Mouse (Mus musculus) activated CD4-positive, CD25-positive, alpha-beta regulatory T cell, adult 4 months (primary cell): Measurements from ENCODE around the gene Zfp446. TPM values are rescaled to one million over a fixed set of nuclear protein-coding genes. Genes with fewer than 3 reads are reported as not detected.

Experiments
- ATAC-seq: one replicate; pipeline ENCODE4 v1.8.0; 2017
- polyA plus RNA-seq, 2 experiments: library from polyadenylated mRNA; unstranded; fragments of 100-300 nt; shearing (Covaris generic); gene quantifications; one replicate each; pipeline ENCODE4 v1.2.1; 2017

The Zfp446 gene
- polyA plus RNA-seq, 2 experiments from 2014 or later, result 2.6 to 3.3 TPM

GRCm38 (mm10) chr7:12987409-12988189 lies 10.0 kb downstream of the Zfp446 start:
- ATAC-seq, result no peak

- no peak for ATAC-seq
These were observed 14.6 kb downstream of the Zfp446 start for GRCm38 (mm10) chr7:12992222-12992621.

- ATAC-seq, result no peak
These were observed 15.5 kb downstream of the Zfp446 start for GRCm38 (mm10) chr7:12993148-12993547.

- no peak for ATAC-seq
These were observed 18.2 kb downstream of the Zfp446 start for GRCm38 (mm10) chr7:12995862-12996261.

- ATAC-seq, result no peak
These were observed 19.6 kb downstream of the Zfp446 start for GRCm38 (mm10) chr7:12997230-12997629.

GRCm38 (mm10) chr7:12998053-12998452 lies 20.4 kb downstream of the Zfp446 start, which contains the start of gene Slc27a5:
Gene Slc27a5, minus strand, starts transcription at chr7:12998192.
- ATAC-seq, result no peak

- no peak for ATAC-seq
These were observed 21.2 kb downstream of the Zfp446 start, which contains the start of gene Trim28 for GRCm38 (mm10) chr7:12998851-12999250. Gene Trim28, plus strand, starts transcription at chr7:12999114.

GRCm38 (mm10) chr7:13001584-13001983 lies 23.9 kb downstream of the Zfp446 start:
- ATAC-seq, result no peak

GRCm38 (mm10) chr7:13003380-13003779 lies 25.7 kb downstream of the Zfp446 start:
- ATAC-seq, result no peak

- ATAC-seq, result no peak
These were observed 28.4 kb downstream of the Zfp446 start for GRCm38 (mm10) chr7:13006011-13006410.

GRCm38 (mm10) chr7:13006531-13006930 lies 28.9 kb downstream of the Zfp446 start:
- no peak for ATAC-seq

GRCm38 (mm10) chr7:13007341-13008092 lies 29.9 kb downstream of the Zfp446 start:
- ATAC-seq, result no peak

GRCm38 (mm10) chr7:13009143-13010004 lies 31.7 kb downstream of the Zfp446 start:
- peak; percentile 84 for ATAC-seq

- no peak for ATAC-seq
These were observed 32.6 kb downstream of the Zfp446 start, which contains the start of gene Zbtb45 for GRCm38 (mm10) chr7:13010005-13010908. Gene Zbtb45, minus strand, starts transcription at chr7:13010034.

GRCm38 (mm10) chr7:13013671-13014070 lies 36.0 kb downstream of the Zfp446 start:
- no peak for ATAC-seq

GRCm38 (mm10) chr7:13014275-13014839 lies 36.7 kb downstream of the Zfp446 start:
- ATAC-seq, result no peak

- no peak for ATAC-seq
These were observed 37.6 kb downstream of the Zfp446 start for GRCm38 (mm10) chr7:13015217-13015616.

GRCm38 (mm10) chr7:13022773-13023535 lies 45.3 kb downstream of the Zfp446 start:
- ATAC-seq, result peak; percentile 12

- peak; percentile 75 for ATAC-seq
These were observed 46.5 kb downstream of the Zfp446 start for GRCm38 (mm10) chr7:13023928-13024731.
